Mouse (Mus musculus) forebrain, embryonic 13.5 days (tissue): ENCODE measurements around the gene Ctu2. TPM values are rescaled to one million over a fixed set of nuclear protein-coding genes. Genes with fewer than 3 reads are reported as not detected.

Experiments used
- ATAC-seq: fragments of 200-750 bp; cut with Nextera tagmentation; 2 replicates; pipeline ENCODE4 v1.8.0; 2017
- H3K27ac ChIP-seq: fragments of 300-500 bp; sonication (generic); 2 replicates; pipeline ENCODE4 v1.5.1; 2015; ENCODE audit warnings: inconsistent platforms, mild to moderate bottlenecking, moderate library complexity
- H3K27me3 ChIP-seq: fragments of 300-500 bp; sonication (generic); 2 replicates; pipeline ENCODE4 v1.6.1; 2015; ENCODE audit warnings: mild to moderate bottlenecking, inconsistent platforms
- H3K36me3 ChIP-seq: fragments of 300-500 bp; sonication (generic); 2 replicates; pipeline ENCODE4 v1.6.1; 2015; ENCODE audit warnings: mild to moderate bottlenecking, inconsistent platforms; ENCODE audit not compliant: poor library complexity, severe bottlenecking
- H3K4me1 ChIP-seq: fragments of 300-500 bp; sonication (generic); 2 replicates; pipeline ENCODE4 v1.6.1; 2015; ENCODE audit warnings: inconsistent platforms
- H3K4me2 ChIP-seq: fragments of 300-500 bp; sonication (generic); 2 replicates; pipeline ENCODE4 v1.6.1; 2015; ENCODE audit warnings: inconsistent platforms, mild to moderate bottlenecking, moderate library complexity
- H3K4me3 ChIP-seq: fragments of 300-500 bp; sonication (generic); 2 replicates; pipeline ENCODE4 v1.5.1; 2015; ENCODE audit warnings: mild to moderate bottlenecking, inconsistent platforms
- H3K9ac ChIP-seq: fragments of 300-500 bp; sonication (generic); 2 replicates; pipeline ENCODE4 v1.6.1; 2015; ENCODE audit warnings: mild to moderate bottlenecking, inconsistent platforms
- H3K9me3 ChIP-seq: fragments of 300-500 bp; sonication (generic); replicated peaks from 2 replicates; pipeline ENCODE4 v1.6.1; 2016; ENCODE audit warnings: inconsistent platforms
- WGBS: fragments of 180-500 bp; shearing (Covaris S2); methylation state at CpG from one replicate; pipeline ENCODE4 v1.1.7; 2015; 5-methylcytosine and 5-hydroxymethylcytosine counted together
- polyA plus RNA-seq: library from polyadenylated mRNA; unstranded; fragments of >200 nt; fragmentation: Nextera tagmentation; extraction: Ambion mirVana; gene quantifications from 2 replicates; pipeline ENCODE4 v1.2.1, GENCODE M21; 2015

Ctu2 gene
- polyA plus RNA-seq, 1 experiment from 2014 or later: 69.1 TPM

DNA sequence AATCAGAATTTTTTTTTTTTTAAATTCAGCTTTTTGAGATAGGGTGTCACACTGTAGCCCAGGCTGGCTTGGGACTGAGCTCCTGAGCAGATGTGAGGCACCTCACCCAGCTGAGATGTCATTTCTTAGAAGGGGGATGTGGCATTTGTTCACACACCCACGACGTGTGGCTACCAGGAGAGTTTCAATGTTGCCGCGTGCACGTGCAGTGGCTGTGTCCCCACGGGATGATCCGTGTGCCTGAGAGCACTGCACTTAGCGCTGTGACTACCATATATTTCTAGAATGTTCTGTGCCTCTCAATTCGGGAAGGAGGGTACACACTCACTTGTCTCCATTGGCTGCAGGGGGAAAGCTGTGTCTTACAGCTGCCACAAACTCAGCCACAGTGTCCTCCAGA, 39.8 kb upstream of the Ctu2 start:
- no peak overlapping the region for H3K9ac ChIP-seq
- 97% methylated on average over 9 of the region's 9 CpGs for WGBS
- no peak for ATAC-seq
- no peaks in the 10 kb centered on the region; the same call in 1 of the 2 replicates for H3K27me3 ChIP-seq
- peaks cover 5% of the 10 kb centered on the region; the same call in 1 of the 2 replicates for H3K9me3 ChIP-seq
- peaks cover 16% of the 10 kb centered on the region for H3K4me1 ChIP-seq
- H3K27ac ChIP-seq: no peak overlapping the region
- H3K4me2 ChIP-seq: no peak overlapping the region
- H3K4me3 ChIP-seq: no peak overlapping the region
- H3K36me3 ChIP-seq: peaks cover 65% of the 10 kb centered on the region

DNA sequence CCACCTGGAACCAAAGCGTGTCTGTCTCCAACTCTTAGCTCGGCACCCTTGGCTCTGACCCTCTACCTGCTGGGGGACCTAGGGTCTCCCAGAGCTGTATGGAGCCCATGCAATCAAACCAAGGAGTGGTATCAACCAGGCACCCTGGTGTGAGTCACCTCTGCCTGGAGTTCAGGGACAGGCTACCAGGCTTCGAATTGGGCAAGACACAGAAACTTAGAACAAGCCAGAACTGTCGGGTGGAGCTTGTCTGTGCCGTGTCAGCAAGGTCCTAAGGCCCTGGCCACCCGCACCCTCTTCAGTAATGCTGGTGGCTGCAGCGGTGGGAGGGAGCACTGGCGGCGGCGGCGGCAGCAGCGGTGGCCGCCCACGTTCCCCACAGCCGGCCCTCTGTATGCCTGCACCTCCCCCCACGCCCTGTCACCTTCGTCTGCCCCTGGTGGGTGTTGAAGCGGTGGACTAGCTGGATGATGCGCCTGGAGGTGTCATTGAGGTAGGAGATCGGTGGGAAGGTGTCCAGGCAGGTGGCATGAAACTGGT, 39.3 kb upstream of the Ctu2 start:
- no peak overlapping the region for H3K4me3 ChIP-seq
- no peak for ATAC-seq
- peaks cover 15% of the 10 kb centered on the region for H3K4me1 ChIP-seq
- peaks cover 5% of the 10 kb centered on the region; the same call in 1 of the 2 replicates for H3K9me3 ChIP-seq
- no peak overlapping the region for H3K9ac ChIP-seq
- no peak overlapping the region for H3K4me2 ChIP-seq
- 91% methylated on average over 20 of the region's 20 CpGs for WGBS
- no peaks in the 10 kb centered on the region; the same call in 1 of the 2 replicates for H3K27me3 ChIP-seq
- no peak overlapping the region for H3K27ac ChIP-seq
- H3K36me3 ChIP-seq: peaks cover 65% of the 10 kb centered on the region

DNA sequence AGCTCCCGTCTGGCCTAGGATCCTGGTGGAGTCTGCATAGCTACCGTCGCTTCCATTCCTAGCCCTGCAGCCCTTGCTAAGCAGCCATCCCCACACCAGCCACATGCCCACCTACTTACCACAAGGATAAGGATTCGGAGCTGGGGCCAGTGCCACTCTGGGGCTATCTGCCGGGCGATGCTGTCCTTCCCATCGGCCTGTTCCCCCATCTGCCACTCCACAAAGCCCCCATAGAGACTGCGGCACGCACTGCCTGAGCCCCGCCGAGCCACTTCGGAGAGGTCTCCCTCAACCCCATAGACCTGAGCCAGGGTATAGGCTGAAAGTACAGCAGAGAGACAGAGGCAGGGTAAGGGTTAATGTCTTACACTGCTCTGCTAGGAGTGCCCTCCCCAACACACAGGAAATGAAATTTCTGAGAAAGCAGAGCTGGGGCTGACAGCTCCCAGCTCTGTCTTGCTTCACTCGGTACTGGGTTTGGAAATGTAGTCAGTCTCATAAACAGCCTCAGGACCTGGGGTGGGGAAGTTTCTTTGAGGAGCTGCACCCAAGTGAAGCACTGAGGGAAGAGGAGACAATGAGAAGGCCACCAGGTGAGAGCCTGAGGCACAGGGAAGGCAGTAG, 38.1 kb upstream of the Ctu2 start:
- no peaks in the 10 kb centered on the region for H3K27me3 ChIP-seq
- WGBS: 91% methylated on average over 13 of the region's 13 CpGs
- peaks cover 65% of the 10 kb centered on the region for H3K36me3 ChIP-seq
- H3K27ac ChIP-seq: no peak overlapping the region
- no peak overlapping the region for H3K9ac ChIP-seq
- no peak overlapping the region for H3K4me3 ChIP-seq
- no peak for ATAC-seq
- peaks cover 5% of the 10 kb centered on the region; the same call in 1 of the 2 replicates for H3K9me3 ChIP-seq
- no peak overlapping the region for H3K4me2 ChIP-seq
- H3K4me1 ChIP-seq: peaks cover 10% of the 10 kb centered on the region

DNA sequence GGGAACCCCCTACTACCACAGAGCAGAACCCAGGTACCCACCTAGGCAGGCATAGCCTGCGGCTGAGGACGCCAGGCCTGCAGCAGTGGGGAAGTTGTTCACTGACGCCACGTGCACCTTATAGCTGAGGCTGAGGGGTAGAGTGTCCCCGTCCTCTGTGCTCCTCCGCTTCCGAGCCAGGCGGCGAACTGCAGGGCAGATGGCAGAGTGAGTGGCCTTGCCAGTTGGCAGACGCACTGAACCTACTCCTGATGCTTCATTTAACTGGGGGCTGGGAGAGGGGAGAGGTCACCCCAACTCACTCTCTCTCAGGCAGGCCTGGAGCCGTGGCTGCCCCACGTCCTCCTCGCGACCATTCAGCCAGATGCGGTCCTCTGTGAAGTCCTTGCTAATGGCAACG, 36.6 kb upstream of the Ctu2 start:
- Histone ChIP-seq H3K4me1 (peaks cover 8% of the 10 kb centered on the region), H3K9me3 (peaks cover 5% of the 10 kb centered on the region; the same call in 1 of the 2 replicates), H3K36me3 (peaks cover 54% of the 10 kb centered on the region), H3K27ac (no peak overlapping the region), H3K4me2 (no peak overlapping the region), H3K4me3 (no peak overlapping the region), H3K27me3 (no peaks in the 10 kb centered on the region), H3K9ac (no peak overlapping the region)
- no peak for ATAC-seq
- 94% methylated on average over 16 of the region's 16 CpGs for WGBS

DNA sequence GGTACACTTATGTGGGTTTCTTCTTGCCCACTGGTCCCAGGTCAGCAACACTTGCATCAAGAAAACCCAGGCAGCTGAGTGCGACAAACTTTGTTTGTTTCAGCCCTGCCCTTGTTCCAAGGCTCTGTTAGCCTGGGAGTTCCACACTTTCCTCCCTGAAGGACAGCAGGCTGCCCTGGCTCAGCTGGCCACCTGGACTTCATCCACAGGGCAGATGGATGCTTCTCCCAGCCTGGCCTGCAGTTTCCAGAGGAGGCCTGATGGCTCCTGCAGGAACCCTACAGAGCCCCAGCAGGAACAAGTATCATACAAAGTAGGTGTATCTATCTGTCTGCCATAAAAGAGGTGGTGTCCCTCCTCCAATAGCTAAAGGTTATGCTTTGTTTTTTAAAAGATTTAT, 34.6 kb upstream of the Ctu2 start:
- no peaks in the 10 kb centered on the region for H3K9me3 ChIP-seq
- H3K4me3 ChIP-seq: no peak overlapping the region
- no peak overlapping the region for H3K27ac ChIP-seq
- H3K4me2 ChIP-seq: no peak overlapping the region
- WGBS: 96% methylated on average over 1 of the region's 1 CpGs
- H3K4me1 ChIP-seq: peaks cover 25% of the 10 kb centered on the region
- no peak for ATAC-seq
- H3K36me3 ChIP-seq: peaks cover 35% of the 10 kb centered on the region
- H3K27me3 ChIP-seq: no peaks in the 10 kb centered on the region
- no peak overlapping the region for H3K9ac ChIP-seq

DNA sequence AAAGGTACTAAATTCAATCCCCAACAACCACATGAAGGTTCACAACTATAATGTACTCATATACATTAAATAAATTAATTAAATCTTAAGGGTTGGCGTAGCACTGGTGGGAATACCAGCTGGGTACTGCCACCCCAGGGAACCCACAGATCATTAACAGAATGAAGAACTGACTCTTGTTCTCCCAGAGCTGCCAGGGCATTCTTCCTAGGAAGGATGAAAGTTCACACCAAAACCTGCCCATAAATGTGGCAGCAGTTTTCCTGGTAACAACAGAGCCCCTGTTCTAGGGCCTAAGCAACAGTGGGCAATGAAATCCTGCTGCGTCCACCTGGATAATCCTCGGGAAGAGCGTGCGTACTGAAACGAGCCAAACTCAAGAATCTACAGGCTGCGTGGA, 33.6 kb upstream of the Ctu2 start:
- Histone ChIP-seq H3K4me1 (peaks cover 25% of the 10 kb centered on the region), H3K4me3 (peak overlapping the region; percentile 69), H3K9me3 (no peaks in the 10 kb centered on the region), H3K36me3 (peaks cover 25% of the 10 kb centered on the region), H3K4me2 (peak overlapping the region; percentile 95), H3K27me3 (no peaks in the 10 kb centered on the region), H3K27ac (peak overlapping the region; percentile 83; the same call in 1 of the 2 replicates), H3K9ac (peak overlapping the region; percentile 76)
- WGBS: 18% methylated on average over 7 of the region's 7 CpGs
- no peak for ATAC-seq

DNA sequence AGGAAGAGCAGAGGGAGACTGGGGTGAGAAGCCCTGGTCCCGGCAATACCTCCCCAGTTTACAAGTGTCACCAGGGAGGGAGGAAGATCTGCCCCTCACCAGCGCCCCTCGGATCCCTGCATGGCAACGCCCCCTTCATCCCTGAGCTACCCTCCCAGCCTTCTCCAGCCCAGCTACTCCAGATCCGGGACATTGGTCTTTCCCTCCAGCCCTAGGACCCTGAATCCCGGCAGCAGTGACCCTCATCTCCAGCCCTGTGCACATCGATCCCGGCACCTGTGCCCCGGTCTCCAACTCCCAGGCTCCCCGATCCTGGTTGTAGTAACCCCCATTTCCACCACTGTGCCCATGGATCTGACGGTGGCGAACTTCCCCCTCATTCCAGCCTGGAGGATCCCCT, 33.2 kb upstream of the Ctu2 start:
- ATAC-seq: no peak
- no peaks in the 10 kb centered on the region for H3K27me3 ChIP-seq
- 0% methylated on average over 12 of the region's 12 CpGs for WGBS

DNA sequence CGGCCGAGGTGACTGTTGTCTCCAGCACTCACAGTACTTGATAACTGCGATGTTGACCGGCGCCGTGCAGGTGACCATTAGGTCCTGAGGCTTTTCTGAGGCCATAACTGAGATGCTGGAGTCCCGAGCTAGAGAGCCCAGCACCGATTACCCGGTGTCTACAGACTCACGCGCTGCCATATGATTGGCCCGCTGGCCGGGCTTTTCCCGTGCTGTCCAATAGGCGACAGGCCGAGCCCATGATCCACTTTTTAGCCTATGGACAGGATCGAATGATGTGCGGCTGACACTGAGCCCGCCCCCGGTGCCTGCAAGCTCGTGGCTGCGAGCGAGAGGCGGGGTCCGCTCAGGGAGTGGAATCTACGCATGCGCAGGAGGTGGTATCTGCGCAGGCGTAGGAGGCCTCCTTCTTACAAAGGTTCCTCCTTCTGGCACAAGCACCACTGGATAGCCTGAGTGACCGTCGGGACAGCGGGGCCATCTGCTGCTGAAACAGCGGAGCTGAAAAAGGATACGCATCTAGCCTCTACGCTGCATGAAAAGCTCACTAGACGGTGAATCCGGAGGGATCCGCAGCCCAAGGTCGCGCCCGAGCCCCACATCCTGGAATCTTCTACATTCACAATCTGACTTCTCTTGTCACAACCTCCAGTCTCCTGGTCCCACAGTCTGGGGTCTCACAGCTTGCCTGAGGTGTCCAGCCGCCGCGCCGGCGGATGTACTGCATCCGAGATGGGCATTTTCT, 32.5 kb upstream of the Ctu2 start, which contains the start of gene Mvd:
Gene Mvd, minus strand, starts transcription at position 161 of the 745 bp plus-strand sequence.
- ATAC-seq: peak; percentile 98
- WGBS: under 1% methylated on average over 47 of the region's 47 CpGs
- peaks cover 14% of the 10 kb centered on the region for H3K36me3 ChIP-seq
- peak within 1 kb of the TSS; percentile 69 for H3K4me3 ChIP-seq
- peaks cover 25% of the 10 kb centered on the region for H3K4me1 ChIP-seq
- H3K4me2 ChIP-seq: peak within 1 kb of the TSS; percentile 95
- no peaks in the 10 kb centered on the region for H3K9me3 ChIP-seq
- H3K9ac ChIP-seq: peak within 1 kb of the TSS; percentile 83
- H3K27ac ChIP-seq: peak within 1 kb of the TSS; percentile 98
- H3K27me3 ChIP-seq: no peaks in the 10 kb centered on the region

More for the DNA sequence above, 33.2 kb upstream of the Ctu2 start:
- H3K4me1 ChIP-seq: peaks cover 25% of the 10 kb centered on the region
- H3K36me3 ChIP-seq: peaks cover 20% of the 10 kb centered on the region
- H3K4me2 ChIP-seq: peak overlapping the region; percentile 95
- H3K4me3 ChIP-seq: peak overlapping the region; percentile 69
- no peaks in the 10 kb centered on the region for H3K9me3 ChIP-seq
- H3K9ac ChIP-seq: peak overlapping the region; percentile 76
- H3K27ac ChIP-seq: peak overlapping the region; percentile 83

DNA sequence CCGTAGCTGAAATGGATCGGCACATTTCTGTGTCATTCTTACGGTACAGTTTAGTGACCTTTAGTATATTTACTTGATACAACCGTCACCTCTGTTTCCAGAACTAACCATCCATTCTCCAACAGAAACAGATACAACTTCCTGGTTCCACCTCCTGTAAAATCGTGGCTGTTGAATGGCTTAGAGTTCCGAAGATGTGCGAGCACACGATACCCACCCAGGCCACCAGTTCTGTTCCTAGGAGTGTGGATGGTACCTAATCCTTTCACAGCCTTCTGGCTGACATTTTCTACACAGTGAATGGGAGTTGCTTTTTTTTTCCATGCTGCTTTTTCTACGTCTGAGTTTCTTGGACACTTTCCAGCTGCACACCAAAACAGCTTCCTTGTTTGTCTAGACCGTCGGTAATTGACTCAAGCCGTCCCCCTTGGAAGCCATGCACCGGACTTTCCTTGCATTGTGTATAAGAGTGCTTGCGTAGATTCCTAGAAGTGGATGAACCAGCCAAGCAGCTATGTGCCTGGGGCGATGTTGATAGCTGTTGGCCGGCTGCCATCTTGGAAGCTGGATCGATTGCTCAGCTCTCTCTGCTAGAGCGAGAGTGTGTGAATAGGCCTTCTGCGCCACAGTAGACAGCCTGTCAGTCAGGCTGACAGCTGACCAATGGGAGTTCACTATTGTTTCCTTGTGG, 31.7 kb upstream of the Ctu2 start:
- Histone ChIP-seq H3K4me1 (peaks cover 25% of the 10 kb centered on the region), H3K27ac (peak overlapping the region; percentile 98), H3K27me3 (no peaks in the 10 kb centered on the region), H3K36me3 (peaks cover 7% of the 10 kb centered on the region; the same call in 1 of the 2 replicates), H3K9ac (peak overlapping the region; percentile 83), H3K9me3 (no peaks in the 10 kb centered on the region), H3K4me2 (peak overlapping the region; percentile 95), H3K4me3 (peak overlapping the region; percentile 69)
- 8% methylated on average over 19 of the region's 19 CpGs for WGBS
- peak; percentile 64 for ATAC-seq

DNA sequence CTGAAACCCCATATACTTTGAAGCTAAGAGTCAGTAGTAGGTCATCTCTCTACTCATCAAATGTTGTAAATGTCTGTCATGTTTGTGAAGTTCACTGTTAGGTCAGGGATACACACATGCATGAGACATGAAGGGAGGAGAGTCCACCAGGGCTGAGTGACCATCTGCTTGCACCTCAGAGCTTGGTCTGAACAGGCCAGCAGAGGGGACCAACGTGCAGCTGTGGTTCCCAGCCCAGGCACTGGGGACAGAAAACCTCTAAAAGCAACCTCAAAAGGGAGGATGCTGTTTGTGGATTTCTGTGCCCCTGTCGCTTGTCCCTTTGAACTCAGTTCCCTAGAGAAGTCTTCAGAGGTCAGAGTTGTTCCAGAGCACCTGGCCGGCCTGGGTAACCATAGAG, 30.7 kb upstream of the Ctu2 start:
- Histone ChIP-seq H3K27ac (peak overlapping the region; percentile 98), H3K9me3 (no peaks in the 10 kb centered on the region), H3K4me1 (peaks cover 25% of the 10 kb centered on the region), H3K36me3 (no peaks in the 10 kb centered on the region), H3K4me3 (no peak overlapping the region), H3K4me2 (peak overlapping the region; percentile 95; the same call in 1 of the 2 replicates), H3K27me3 (no peaks in the 10 kb centered on the region), H3K9ac (no peak overlapping the region)
- ATAC-seq: no peak
- 64% methylated on average over 3 of the region's 3 CpGs for WGBS

DNA sequence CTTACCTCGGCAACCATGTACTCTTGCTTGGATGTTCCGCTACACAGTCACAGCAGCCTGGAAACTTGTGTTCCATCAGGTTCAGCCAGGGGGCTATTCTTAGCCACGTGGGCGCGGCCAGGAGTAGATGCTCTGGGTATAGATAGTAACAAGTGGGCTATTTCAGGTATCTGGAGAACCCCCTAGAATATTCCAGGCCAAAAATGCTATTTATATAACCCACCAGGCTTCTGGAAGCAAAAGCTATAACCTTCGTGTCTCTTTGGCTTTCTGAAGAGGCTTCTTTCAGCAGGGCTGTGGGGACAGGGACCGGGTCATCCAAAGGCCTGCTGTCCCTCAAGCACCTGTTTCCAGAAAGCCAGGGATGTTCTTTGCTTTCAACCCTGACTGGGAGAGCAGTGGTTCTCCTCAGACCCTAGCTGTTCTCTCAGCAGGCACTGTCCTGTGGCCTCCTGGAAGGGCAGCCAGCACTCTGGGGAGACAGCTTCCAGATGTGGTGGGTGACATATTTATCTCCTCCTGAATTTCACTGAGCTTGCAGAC, 24.7 kb upstream of the Ctu2 start:
- no peaks in the 10 kb centered on the region for H3K4me1 ChIP-seq
- peaks cover 9% of the 10 kb centered on the region; the same call in 1 of the 2 replicates for H3K27me3 ChIP-seq
- H3K9ac ChIP-seq: no peak overlapping the region
- 82% methylated on average over 7 of the region's 7 CpGs for WGBS
- no peaks in the 10 kb centered on the region for H3K36me3 ChIP-seq
- H3K4me3 ChIP-seq: no peak overlapping the region
- H3K9me3 ChIP-seq: no peaks in the 10 kb centered on the region
- no peak for ATAC-seq
- no peak overlapping the region for H3K27ac ChIP-seq
- no peak overlapping the region for H3K4me2 ChIP-seq
